In genomic region chr6:127790023-127790422, GRCm38 (mm10) we compare ENCODE assay signal across 15 mouse cellular contexts. TPM values are rescaled to one million over a fixed set of nuclear protein-coding genes. Genes with fewer than 3 reads are reported as not detected.
DNase-seq lines count a peak whose midpoint lies in the region; ATAC-seq and TF ChIP-seq lines count a peak whose summit lies in the region.
"Had no signal": no experiment of that assay in that cellular context is flagged by ENCODE, and none has a peak within 500 bp of the region (broad histone marks: within the 10 kb centered on the region; RNA-seq: fewer than 3 reads in every experiment).

No protein-coding gene starts in this region.

- H3K36me3 ChIP-seq in lung, embryonic 14.5 days (ENCODE audit: insufficient read depth): no peaks in the 10 kb centered on the region

- no peak overlapping the region for H3K4me2 ChIP-seq in lung, embryonic 14.5 days

- H3K4me3 ChIP-seq in lung, adult 2 months (replicated peaks; ENCODE audit: extremely low read depth, low read depth, low read length): no peak overlapping the region
- H3K4me3 ChIP-seq in lung, embryonic 14.5 days (ENCODE audit: low read depth, low read length): no peak overlapping the region
- H3K4me3 ChIP-seq: heart, adult 2 months had no signal

- no peaks in the 10 kb centered on the region for H3K27me3 ChIP-seq in lung, embryonic 14.5 days (ENCODE audit: insufficient read depth, low read length)

- peak; percentile 65 to 77 for DNase-seq in lung, adult 18-20 months
- no peak for DNase-seq in lung, adult 2 months
- peak; percentile 5 for DNase-seq in brain, adult 2 months (ENCODE audit: low read depth, low spot score)
- peak; percentile 17 for DNase-seq in lung, embryonic 14.5 days
- DNase-seq in naive thymus-derived CD4-positive, alpha-beta T cell, adult 2 months (ENCODE audit: low read depth): peak; percentile 1
- DNase-seq in left cerebral cortex, postnatal 36 days (ENCODE audit: low spot score in 2 of 2): no peak
- no peak for DNase-seq in layer of hippocampus, adult 9-11 months
- no peak for DNase-seq in spleen, postnatal 14 days (ENCODE audit: low spot score in 2 of 2)
- DNase-seq: adrenal gland, postnatal 25 days; cerebellum, adult 18-20 months; heart, adult 2 months; heart, postnatal 4 days; right cerebral cortex, postnatal 14 days had no signal

- no peak overlapping the region for H3K27ac ChIP-seq in lung, embryonic 14.5 days (ENCODE audit: low read depth)
- H3K27ac ChIP-seq: heart, adult 2 months had no signal

- no peaks in the 10 kb centered on the region for H3K9me3 ChIP-seq in lung, embryonic 14.5 days (ENCODE audit: low read depth, low read length)
- H3K9me3 ChIP-seq: megakaryocyte, embryonic 14.5 days had no signal

- H3K9ac ChIP-seq in lung, embryonic 14.5 days: no peak overlapping the region

- ATAC-seq in lung, embryonic 14.5 days (ENCODE audit: insufficient read depth): no peak
- ATAC-seq: intestine, postnatal 0 days had no signal

- intact Hi-C loops in left cerebral cortex, postnatal 36 days (cut with DNase I): no loop called here

- TF ChIP-seq POLR2A in lung, adult 2 months (IDR thresholded peaks at IDR 0.05; ENCODE audit: borderline replicate concordance, extremely low read depth, low read depth, low read length): no peak

- 39% methylated on average over 13 of the region's 13 CpGs for WGBS in lung, adult 2 months
- WGBS in lung, embryonic 14.5 days: 50% methylated on average over 13 of the region's 13 CpGs

- no peak for TF ChIP-seq CTCF in lung, adult 2 months (IDR thresholded peaks at IDR 0.05; ENCODE audit: insufficient read depth, low read length)
- no peak for TF ChIP-seq CTCF in lung, embryonic 14.5 days (IDR thresholded peaks at IDR 0.05; ENCODE audit: low read depth)

- no peaks in the 10 kb centered on the region for H3K4me1 ChIP-seq in lung, adult 2 months (ENCODE audit: control insufficient read depth, insufficient read depth, low read length)
- H3K4me1 ChIP-seq in lung, embryonic 14.5 days (ENCODE audit: insufficient read depth): no peaks in the 10 kb centered on the region

RNA-seq across cellular contexts. Expression of gene Prmt8, which starts 20.8 kb away (rescaled TPM):
- 2.1 and 4.9 TPM in 2 replicates for polyA plus RNA-seq in lung, adult 2 months (2012; rRNA removed)
- polyA plus RNA-seq in lung, embryonic 14.5 days (2014; fragmentation: Nextera tagmentation; extraction: Ambion mirVana): not detected in 2 replicates
- total RNA-seq in left cerebral cortex, postnatal 36 days (2021): 10 to 100 TPM; 90.8 to 97.3 TPM
- total RNA-seq: adrenal gland, postnatal 25 days; heart, adult 2 months had no signal
- polyA plus RNA-seq: heart, adult 2 months had no signal

Comparison
In these comparisons a context has a peak if more than half of its experiments do, and no peak if none do; other contexts are left out.
1. DNase-seq: peak in lung, adult 18-20 months (2 of 2), brain, adult 2 months (single experiment), lung, embryonic 14.5 days (single experiment) and naive thymus-derived CD4-positive, alpha-beta T cell, adult 2 months (single experiment); none in lung, adult 2 months (single experiment), left cerebral cortex, postnatal 36 days (0 of 2), layer of hippocampus, adult 9-11 months (single experiment) and spleen, postnatal 14 days (0 of 2).